Comparison of ENCODE assay signal across 35 mouse cellular contexts in genomic region chr1:119008949-119009348, GRCm38 (mm10). TPM values are rescaled to one million over a fixed set of nuclear protein-coding genes. Genes with fewer than 3 reads are reported as not detected.
"Had no signal": no experiment of that assay in that cellular context is flagged by ENCODE, and none has a peak within 500 bp of the region (broad histone marks: within the 10 kb centered on the region; RNA-seq: fewer than 3 reads in every experiment).

No protein-coding gene starts in this region.

- H3K9ac ChIP-seq: heart, embryonic 12.5 days; heart, embryonic 13.5 days; heart, embryonic 15.5 days; hindbrain, embryonic 12.5 days; hindbrain, embryonic 13.5 days; hindbrain, embryonic 14.5 days; hindbrain, embryonic 15.5 days; intestine, embryonic 15.5 days; kidney, embryonic 15.5 days had no signal

- H3K27ac ChIP-seq: heart, embryonic 10.5 days; heart, embryonic 13.5 days; heart, embryonic 15.5 days; hindbrain, embryonic 10.5 days; hindbrain, embryonic 12.5 days; hindbrain, embryonic 13.5 days; hindbrain, embryonic 14.5 days; hindbrain, embryonic 15.5 days; hindbrain, postnatal 0 days; intestine, embryonic 15.5 days; kidney, embryonic 15.5 days; kidney, postnatal 0 days; layer of hippocampus, adult 2 months had no signal

- ATAC-seq: hindbrain, embryonic 16.5 days; hindbrain, postnatal 0 days; inflammation-experienced regulatory T-cells, adult 6 months; intestine, embryonic 15.5 days; intestine, embryonic 16.5 days; intestine, postnatal 0 days had no signal

- H3K27me3 ChIP-seq: heart, embryonic 12.5 days; heart, embryonic 13.5 days; heart, embryonic 15.5 days; hindbrain, embryonic 12.5 days; hindbrain, embryonic 15.5 days; intestine, embryonic 15.5 days had no signal

- H3K4me3 ChIP-seq: heart, embryonic 10.5 days; heart, embryonic 12.5 days; heart, embryonic 13.5 days; heart, embryonic 15.5 days; hindbrain, embryonic 10.5 days; hindbrain, embryonic 12.5 days; hindbrain, embryonic 13.5 days; hindbrain, embryonic 15.5 days; intestine, embryonic 15.5 days; kidney, embryonic 15.5 days; layer of hippocampus, adult 2 months had no signal

- DNase-seq: heart, postnatal 10 days; heart, postnatal 14 days; heart, postnatal 36 days; heart, postnatal 4 days; kidney, adult 11 months; kidney, adult 18-20 months; kidney, adult 2 months; kidney, adult 8-10 months; kidney, adult 9 months; kidney, postnatal 10 days; kidney, postnatal 14 days; kidney, postnatal 25 days; kidney, postnatal 36 days; kidney, postnatal 4 days; layer of hippocampus, adult 9-11 months; layer of hippocampus, postnatal 36 days had no signal

- H3K4me1 ChIP-seq: kidney, embryonic 15.5 days had no signal

- H3K9me3 ChIP-seq: heart, embryonic 10.5 days; heart, embryonic 12.5 days; heart, embryonic 13.5 days; heart, embryonic 15.5 days; hindbrain, embryonic 10.5 days; hindbrain, embryonic 12.5 days; hindbrain, embryonic 13.5 days; hindbrain, embryonic 15.5 days; intestine, embryonic 15.5 days; kidney, embryonic 15.5 days had no signal

- H3K36me3 ChIP-seq: heart, embryonic 12.5 days; heart, embryonic 15.5 days; hindbrain, embryonic 12.5 days; hindbrain, embryonic 13.5 days; hindbrain, embryonic 15.5 days; intestine, embryonic 15.5 days; kidney, embryonic 15.5 days had no signal

- H3K4me2 ChIP-seq: heart, embryonic 11.5 days; heart, embryonic 12.5 days; heart, embryonic 13.5 days; heart, embryonic 15.5 days; hindbrain, embryonic 12.5 days; hindbrain, embryonic 13.5 days; hindbrain, embryonic 14.5 days; hindbrain, embryonic 15.5 days; intestine, embryonic 15.5 days; kidney, embryonic 15.5 days had no signal

RNA-seq across cellular contexts. Expression of gene Gli2, which starts 44.5 kb away (rescaled TPM):
- polyA plus RNA-seq: inflammation-experienced regulatory T-cells, adult 6 months had no signal
